Mouse (Mus musculus) megakaryocyte, embryonic 14.5 days (primary cell): ENCODE results near the gene Abca7.

Source experiments
- FLI1 ChIP-seq: IDR thresholded peaks from 2 replicates; pipeline ENCODE4 v1.6.1; 2012; ENCODE audit warnings: low read length, inconsistent platforms, mixed read lengths
- GATA1 ChIP-seq: IDR thresholded peaks from 3 replicates; pipeline ENCODE4 v1.6.1; 2012; ENCODE audit warnings: mixed read lengths, low read length, inconsistent platforms, borderline replicate concordance

DNA sequence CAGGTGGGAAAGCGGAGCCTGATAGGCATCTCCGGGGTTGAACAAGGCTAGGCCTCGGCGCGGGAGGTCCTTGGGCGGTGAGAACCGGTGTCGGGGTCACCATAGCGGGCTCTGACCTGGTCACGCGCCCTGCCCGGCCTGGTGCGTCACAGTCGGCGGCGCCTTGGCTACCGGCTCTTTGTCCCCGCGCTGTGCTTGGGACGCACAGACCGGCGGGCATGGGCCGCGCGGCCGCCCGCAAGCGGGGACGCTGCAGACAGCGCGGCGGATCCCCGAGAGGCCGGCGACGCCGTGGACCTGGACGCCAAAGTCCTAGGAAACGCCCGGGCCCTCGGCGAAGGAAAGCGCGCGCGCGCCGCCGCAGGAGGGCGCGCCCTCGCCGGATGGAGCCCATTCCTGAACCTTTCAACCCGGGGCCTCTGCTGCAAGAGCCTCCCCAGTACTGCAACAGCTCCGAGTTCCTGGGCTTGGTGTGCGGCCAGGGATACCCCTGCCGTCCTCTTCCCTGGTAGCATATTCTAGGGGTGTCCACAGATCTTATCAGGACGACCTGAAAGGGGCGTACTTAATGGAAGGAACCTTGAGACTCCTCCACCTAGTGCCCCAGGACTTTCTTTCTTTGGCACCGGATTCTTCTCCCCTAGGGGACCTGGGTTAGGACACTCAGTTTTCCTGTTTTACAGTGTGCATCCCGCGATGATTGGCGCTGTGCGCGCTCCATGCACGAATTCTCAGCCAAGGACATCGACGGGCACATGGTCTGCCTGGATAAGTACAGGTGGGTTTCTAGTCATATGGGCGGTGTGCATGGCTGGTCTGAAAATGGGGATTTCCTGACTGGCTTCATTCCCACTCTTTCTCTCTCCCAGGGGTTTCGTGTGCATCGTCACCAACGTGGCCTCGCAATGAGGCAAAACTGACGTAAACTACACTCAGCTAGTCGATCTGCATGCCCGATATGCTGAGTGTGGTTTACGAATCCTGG is 57.8 kb downstream of the Abca7 start:
- no peak for TF ChIP-seq GATA1
- no peak for TF ChIP-seq FLI1
